In genomic region chr5:148934457-148934856, GRCm38 (mm10) we compare ENCODE assay signal across 18 mouse cellular contexts. TPM values are rescaled to one million over a fixed set of nuclear protein-coding genes. Genes with fewer than 3 reads are reported as not detected.
DNase-seq lines count a peak whose midpoint lies in the region; ATAC-seq and TF ChIP-seq lines count a peak whose summit lies in the region.
"Had no signal": no experiment of that assay in that cellular context is flagged by ENCODE, and none has a peak within 500 bp of the region (broad histone marks: within the 10 kb centered on the region; RNA-seq: fewer than 3 reads in every experiment).

No protein-coding gene starts in this region.

- H3K4me3 ChIP-seq in forebrain, embryonic 12.5 days (replicated peaks) = no peak overlapping the region
- H3K4me3 ChIP-seq in forebrain, postnatal 0 days (ENCODE audit: low read depth, low read length) = no peak overlapping the region
- H3K4me3 ChIP-seq in midbrain, embryonic 12.5 days = no peak overlapping the region
- no peak overlapping the region for H3K4me3 ChIP-seq in midbrain, postnatal 0 days (ENCODE audit: low read depth, low read length)
- no peak overlapping the region for H3K4me3 ChIP-seq in limb, embryonic 11.5 days (ENCODE audit: low read depth, low read length)
- no peak overlapping the region for H3K4me3 ChIP-seq in liver, embryonic 16.5 days (ENCODE audit: low read depth, low read length)
- H3K4me3 ChIP-seq: embryonic facial prominence, embryonic 15.5 days; limb, embryonic 15.5 days had no signal

- H3K9ac ChIP-seq in forebrain, embryonic 12.5 days = no peak overlapping the region
- H3K9ac ChIP-seq in forebrain, postnatal 0 days = no peak overlapping the region
- no peak overlapping the region for H3K9ac ChIP-seq in midbrain, embryonic 12.5 days (replicated peaks)
- no peak overlapping the region for H3K9ac ChIP-seq in midbrain, postnatal 0 days (replicated peaks; ENCODE audit: low read length, poor library complexity, severe bottlenecking)
- no peak overlapping the region for H3K9ac ChIP-seq in limb, embryonic 11.5 days (ENCODE audit: low read length)
- H3K9ac ChIP-seq in liver, embryonic 16.5 days (ENCODE audit: low read depth, low read length) = no peak overlapping the region
- H3K9ac ChIP-seq: embryonic facial prominence, embryonic 15.5 days; limb, embryonic 15.5 days had no signal

- intact Hi-C loops in left cerebral cortex, postnatal 10 days (cut with DNase I) = no loop called here

- H3K36me3 ChIP-seq in forebrain, embryonic 12.5 days (replicated peaks) = no peaks in the 10 kb centered on the region
- no peaks in the 10 kb centered on the region for H3K36me3 ChIP-seq in forebrain, postnatal 0 days (ENCODE audit: insufficient read depth)
- H3K36me3 ChIP-seq in midbrain, embryonic 12.5 days = no peaks in the 10 kb centered on the region
- no peaks in the 10 kb centered on the region for H3K36me3 ChIP-seq in midbrain, postnatal 0 days (ENCODE audit: insufficient read depth, low read length)
- H3K36me3 ChIP-seq in limb, embryonic 11.5 days (ENCODE audit: control insufficient read depth, insufficient read depth, low read length) = no peaks in the 10 kb centered on the region
- H3K36me3 ChIP-seq in liver, embryonic 16.5 days (ENCODE audit: control insufficient read depth, insufficient read depth) = no peaks in the 10 kb centered on the region
- H3K36me3 ChIP-seq: embryonic facial prominence, embryonic 15.5 days; limb, embryonic 15.5 days had no signal

- WGBS in forebrain, embryonic 12.5 days = 57% methylated on average over 6 of the region's 6 CpGs
- WGBS in forebrain, postnatal 0 days = 44% methylated on average over 6 of the region's 6 CpGs
- WGBS in midbrain, embryonic 12.5 days = 61% methylated on average over 6 of the region's 6 CpGs
- 62% methylated on average over 6 of the region's 6 CpGs for WGBS in midbrain, postnatal 0 days
- WGBS in limb, embryonic 11.5 days = 16% methylated on average over 6 of the region's 6 CpGs
- 34% methylated on average over 6 of the region's 6 CpGs for WGBS in liver, embryonic 16.5 days (ENCODE audit: insufficient replicate concordance)

- DNase-seq in forebrain, postnatal 0 days = no peak
- DNase-seq in midbrain, postnatal 0 days (ENCODE audit: low spot score) = no peak
- peak; percentile 59 for DNase-seq in limb, embryonic 11.5 days (ENCODE audit: low spot score)
- no peak for DNase-seq in left cerebral cortex, postnatal 10 days (ENCODE audit: extremely low spot score in 1 of 2, low spot score in 2 of 2)
- no peak for DNase-seq in adrenal gland, postnatal 25 days
- DNase-seq: cerebellum, adult 11 months; cerebellum, postnatal 25 days; kidney, adult 11 months; kidney, postnatal 4 days; layer of hippocampus, postnatal 36 days; lung, postnatal 14 days; right cerebral cortex, postnatal 4 days had no signal

- H3K4me2 ChIP-seq in forebrain, embryonic 12.5 days = no peak overlapping the region
- no peak overlapping the region for H3K4me2 ChIP-seq in forebrain, postnatal 0 days (ENCODE audit: low read depth)
- H3K4me2 ChIP-seq in midbrain, embryonic 12.5 days (replicated peaks) = no peak overlapping the region
- H3K4me2 ChIP-seq in midbrain, postnatal 0 days (ENCODE audit: low read depth, low read length, poor library complexity, severe bottlenecking) = no peak overlapping the region
- H3K4me2 ChIP-seq in limb, embryonic 11.5 days (ENCODE audit: low read depth, severe bottlenecking) = peak overlapping the region; percentile 32; the same call in 1 of the 2 replicates
- no peak overlapping the region for H3K4me2 ChIP-seq in liver, embryonic 16.5 days (ENCODE audit: low read depth, low read length)
- H3K4me2 ChIP-seq: embryonic facial prominence, embryonic 15.5 days; limb, embryonic 15.5 days had no signal

- no peak for TF ChIP-seq CTCF in forebrain, postnatal 0 days (IDR thresholded peaks at IDR 0.05; ENCODE audit: low read depth)
- TF ChIP-seq CTCF in midbrain, postnatal 0 days (IDR thresholded peaks at IDR 0.05) = no peak

- H3K9me3 ChIP-seq in forebrain, embryonic 12.5 days = no peaks in the 10 kb centered on the region
- H3K9me3 ChIP-seq in forebrain, postnatal 0 days (ENCODE audit: low read length) = no peaks in the 10 kb centered on the region; the same call in 1 of the 2 replicates
- 0 out of 2 replicates have a peak, but pooled peaks cover 6% of the 10 kb centered on the region for H3K9me3 ChIP-seq in midbrain, embryonic 12.5 days
- H3K9me3 ChIP-seq in midbrain, postnatal 0 days (ENCODE audit: low read length) = no peaks in the 10 kb centered on the region
- no peaks in the 10 kb centered on the region; the same call in 1 of the 2 replicates for H3K9me3 ChIP-seq in limb, embryonic 11.5 days (ENCODE audit: control insufficient read depth, low read length)
- no peaks in the 10 kb centered on the region for H3K9me3 ChIP-seq in liver, embryonic 16.5 days (replicated peaks; ENCODE audit: control insufficient read depth, low read length)
- H3K9me3 ChIP-seq: embryonic facial prominence, embryonic 15.5 days; limb, embryonic 15.5 days had no signal

- ATAC-seq in forebrain, embryonic 12.5 days (ENCODE audit: low FRiP score) = peak; percentile 57; the same call in 1 of the 2 replicates
- no peak for ATAC-seq in forebrain, postnatal 0 days
- peak; percentile 58; the same call in 1 of the 2 replicates for ATAC-seq in midbrain, embryonic 12.5 days (ENCODE audit: low FRiP score, low read depth)
- ATAC-seq in midbrain, postnatal 0 days (ENCODE audit: low FRiP score) = no peak
- peak; percentile 42; the same call in 1 of the 2 replicates for ATAC-seq in limb, embryonic 11.5 days (ENCODE audit: insufficient number of reproducible peaks, low FRiP score, low TSS enrichment, low read depth)
- ATAC-seq in liver, embryonic 16.5 days (ENCODE audit: low read depth) = no peak
- ATAC-seq: Patski had no signal

- peaks cover under 1% of the 10 kb centered on the region; the same call in 1 of the 2 replicates for H3K4me1 ChIP-seq in forebrain, embryonic 12.5 days
- no peaks in the 10 kb centered on the region for H3K4me1 ChIP-seq in forebrain, postnatal 0 days (ENCODE audit: insufficient read depth)
- 0 out of 2 replicates have a peak, but pooled peaks cover under 1% of the 10 kb centered on the region for H3K4me1 ChIP-seq in midbrain, embryonic 12.5 days
- no peaks in the 10 kb centered on the region for H3K4me1 ChIP-seq in midbrain, postnatal 0 days (ENCODE audit: insufficient read depth, low read length)
- peaks cover 13% of the 10 kb centered on the region for H3K4me1 ChIP-seq in limb, embryonic 11.5 days (ENCODE audit: control insufficient read depth, insufficient read depth, low read length)
- peaks cover 29% of the 10 kb centered on the region for H3K4me1 ChIP-seq in liver, embryonic 16.5 days (ENCODE audit: control insufficient read depth, low read depth, low read length)

- no peaks in the 10 kb centered on the region for H3K27me3 ChIP-seq in forebrain, embryonic 12.5 days
- H3K27me3 ChIP-seq in forebrain, postnatal 0 days (ENCODE audit: insufficient read depth, low read length) = no peaks in the 10 kb centered on the region
- H3K27me3 ChIP-seq in midbrain, embryonic 12.5 days = no peaks in the 10 kb centered on the region
- no peaks in the 10 kb centered on the region for H3K27me3 ChIP-seq in midbrain, postnatal 0 days (ENCODE audit: insufficient read depth, low read length)
- no peaks in the 10 kb centered on the region for H3K27me3 ChIP-seq in limb, embryonic 11.5 days (ENCODE audit: control insufficient read depth, insufficient read depth, low read length)
- H3K27me3 ChIP-seq in liver, embryonic 16.5 days (ENCODE audit: control insufficient read depth, insufficient read depth, low read depth, low read length) = no peaks in the 10 kb centered on the region
- H3K27me3 ChIP-seq: embryonic facial prominence, embryonic 15.5 days; limb, embryonic 15.5 days; Patski had no signal

- no peak overlapping the region for H3K27ac ChIP-seq in forebrain, embryonic 12.5 days
- no peak overlapping the region for H3K27ac ChIP-seq in forebrain, postnatal 0 days (ENCODE audit: low read depth, low read length)
- no peak overlapping the region for H3K27ac ChIP-seq in midbrain, embryonic 12.5 days (replicated peaks)
- H3K27ac ChIP-seq in midbrain, postnatal 0 days (ENCODE audit: low read depth, low read length) = no peak overlapping the region
- 0 out of 2 replicates have a peak overlapping the region, but pooled peaks have one; percentile 15 for H3K27ac ChIP-seq in limb, embryonic 11.5 days (replicated peaks; ENCODE audit: low read depth, low read length)
- peak overlapping the region; percentile 49 for H3K27ac ChIP-seq in liver, embryonic 16.5 days (ENCODE audit: low read length)
- H3K27ac ChIP-seq: embryonic facial prominence, embryonic 15.5 days; limb, embryonic 15.5 days had no signal

RNA-seq across cellular contexts. Expression of gene Katnal1, which starts 5.3 kb away (rescaled TPM):
- polyA plus RNA-seq in forebrain, embryonic 12.5 days (2016; fragmentation: Nextera tagmentation; extraction: Ambion mirVana) = 37.7 and 42.2 TPM in 2 replicates
- 45.0 and 47.9 TPM in 2 replicates for total RNA-seq in forebrain, postnatal 0 days (2014; rRNA removed)
- 18.0 and 24.0 TPM in 2 replicates for polyA plus RNA-seq in forebrain, postnatal 0 days (2015; fragmentation: Nextera tagmentation; extraction: Ambion mirVana)
- polyA plus RNA-seq in midbrain, embryonic 12.5 days (2016; fragmentation: Nextera tagmentation; extraction: Ambion mirVana) = 37.0 and 39.7 TPM in 2 replicates
- 38.0 and 51.1 TPM in 2 replicates for total RNA-seq in midbrain, postnatal 0 days (2014; rRNA removed)
- polyA plus RNA-seq in midbrain, postnatal 0 days (2015; fragmentation: Nextera tagmentation; extraction: Ambion mirVana) = 23.6 and 31.4 TPM in 2 replicates
- 23.1 and 24.2 TPM in 2 replicates for polyA plus RNA-seq in limb, embryonic 11.5 days (2014; fragmentation: Nextera tagmentation; extraction: Ambion mirVana)
- polyA plus RNA-seq in liver, embryonic 16.5 days (2015; fragmentation: Nextera tagmentation; extraction: Ambion mirVana) = 6.7 and 7.4 TPM in 2 replicates
- 10 to 100 TPM; 45.2 to 51.4 TPM for total RNA-seq in left cerebral cortex, postnatal 10 days (2021)
- total RNA-seq in adrenal gland, postnatal 25 days (2021) = 7.4 and 8.1 TPM in 2 replicates

Comparison
In these comparisons a context has a peak if more than half of its experiments do, and no peak if none do; other contexts are left out.
1. ATAC-seq: peak in forebrain, embryonic 12.5 days (single experiment), midbrain, embryonic 12.5 days (single experiment) and limb, embryonic 11.5 days (single experiment); none in forebrain, postnatal 0 days (single experiment), midbrain, postnatal 0 days (single experiment) and liver, embryonic 16.5 days (single experiment).
2. H3K27ac ChIP-seq: peak in limb, embryonic 11.5 days (single experiment) and liver, embryonic 16.5 days (single experiment); none in forebrain, embryonic 12.5 days (single experiment), forebrain, postnatal 0 days (single experiment), midbrain, embryonic 12.5 days (single experiment) and midbrain, postnatal 0 days (single experiment).